Mouse (Mus musculus): Measurements from ENCODE around the gene Slc44a3. TPM values are rescaled to one million over a fixed set of nuclear protein-coding genes. Genes with fewer than 3 reads are reported as not detected.

The Slc44a3 gene
- polyA plus RNA-seq, 1 experiment = 0.52 TPM

DNA sequence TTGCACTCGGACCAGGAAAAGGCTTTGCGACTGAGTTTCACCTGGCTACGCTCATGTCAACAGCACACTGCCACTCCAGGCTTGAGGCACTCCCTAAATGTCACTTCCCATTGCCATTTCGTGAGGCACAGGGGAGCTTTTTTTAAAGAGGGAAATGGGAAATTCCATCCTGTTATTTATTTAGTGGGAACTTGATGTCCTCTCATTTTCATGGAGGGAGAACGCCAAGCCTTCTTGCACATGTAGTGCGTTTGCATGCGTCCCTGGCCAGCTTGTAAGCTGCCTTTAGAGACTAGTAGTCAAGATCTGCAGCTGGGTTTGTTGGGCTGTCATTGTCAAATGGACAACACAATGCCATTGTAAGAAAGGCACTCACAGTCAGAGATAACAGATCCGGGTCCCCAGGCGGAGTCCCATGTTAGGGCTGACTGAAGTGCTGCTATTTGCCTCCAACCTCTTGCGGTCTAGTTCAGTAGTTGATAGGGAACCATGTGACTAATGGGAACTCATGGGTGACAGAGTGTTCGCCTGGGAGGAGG, 92.5 kb downstream of the Slc44a3 start:
- no peaks in the 10 kb centered on the region for H3K4me1 ChIP-seq (ENCODE audit: control insufficient read depth, insufficient read depth, low read length)
- WGBS = 83% methylated on average over 11 of the region's 11 CpGs
- no peak overlapping the region for H3K27ac ChIP-seq (ENCODE audit: insufficient read depth, low read length)

DNA sequence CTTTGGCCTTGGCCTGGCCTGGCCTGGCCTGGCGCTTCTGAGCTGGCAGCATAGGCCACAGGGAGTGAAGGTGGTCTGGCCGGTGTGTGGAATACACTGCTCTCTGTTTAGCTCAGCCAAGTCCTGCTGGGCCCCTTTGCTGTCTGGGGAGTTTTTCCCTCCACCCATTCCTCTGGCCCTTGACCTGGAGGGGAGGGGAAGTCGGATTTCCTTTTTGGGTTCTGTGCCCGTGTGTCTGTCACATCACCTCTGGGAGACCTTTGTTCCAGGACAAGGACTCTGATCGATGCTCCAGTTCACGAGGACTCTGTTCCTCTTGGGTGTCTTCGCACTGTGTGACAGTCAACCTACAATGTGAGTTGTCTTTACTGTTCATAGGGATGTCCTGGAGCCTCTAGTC, 94.2 kb downstream of the Slc44a3 start:
- 40% methylated on average over 7 of the region's 7 CpGs for WGBS
- no peak for DNase-seq

More for the DNA sequence above, 92.5 kb downstream of the Slc44a3 start:
- no peak for DNase-seq
- Histone ChIP-seq H3K4me3 (replicated peaks; ENCODE audit: insufficient read depth, low read depth, low read length) (no peak overlapping the region), H3K27me3 (ENCODE audit: control insufficient read depth, insufficient read depth, low read length) (no peaks in the 10 kb centered on the region)
- TF ChIP-seq CTCF (IDR thresholded peaks at IDR 0.05; ENCODE audit: borderline replicate concordance, insufficient read depth, low read depth, low read length) = no peak
- no peak for TF ChIP-seq POLR2A (IDR thresholded peaks at IDR 0.05; ENCODE audit: borderline replicate concordance, insufficient read depth, low read length)

DNA sequence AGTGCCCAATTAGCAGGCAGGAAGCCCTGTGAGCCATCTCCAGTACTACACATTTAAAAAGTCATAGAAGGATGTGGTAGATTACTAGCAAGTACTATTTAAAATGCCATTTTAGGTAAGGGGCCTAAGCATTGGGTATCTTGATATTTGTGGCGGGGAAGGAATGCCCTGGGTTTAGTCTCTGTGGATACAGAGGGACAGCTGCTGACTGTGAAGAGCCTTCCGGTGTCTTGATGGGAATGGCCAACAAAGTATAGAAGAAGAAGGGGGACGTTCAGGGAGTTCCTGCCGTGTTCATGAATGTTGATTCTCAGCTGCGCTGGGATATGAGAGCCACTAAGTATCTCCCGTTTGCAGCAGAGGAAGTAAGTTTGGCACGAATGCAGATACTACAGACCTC, 95.1 kb downstream of the Slc44a3 start:
- no peaks in the 10 kb centered on the region for H3K4me1 ChIP-seq (ENCODE audit: control insufficient read depth, insufficient read depth, low read length)
- no peak overlapping the region for H3K4me3 ChIP-seq (replicated peaks; ENCODE audit: insufficient read depth, low read depth, low read length)
- no peaks in the 10 kb centered on the region for H3K27me3 ChIP-seq (ENCODE audit: control insufficient read depth, insufficient read depth, low read length)
- 72% methylated on average over 7 of the region's 7 CpGs for WGBS
- H3K27ac ChIP-seq (ENCODE audit: insufficient read depth, low read length) = no peak overlapping the region
- no peak for DNase-seq
- TF ChIP-seq CTCF (IDR thresholded peaks at IDR 0.05; ENCODE audit: borderline replicate concordance, insufficient read depth, low read depth, low read length) (no peak), POLR2A (IDR thresholded peaks at IDR 0.05; ENCODE audit: borderline replicate concordance, insufficient read depth, low read length) (no peak)

More for the DNA sequence above, 94.2 kb downstream of the Slc44a3 start:
- Histone ChIP-seq H3K27me3 (ENCODE audit: control insufficient read depth, insufficient read depth, low read length) (no peaks in the 10 kb centered on the region), H3K4me1 (ENCODE audit: control insufficient read depth, insufficient read depth, low read length) (no peaks in the 10 kb centered on the region), H3K27ac (ENCODE audit: insufficient read depth, low read length) (no peak overlapping the region), H3K4me3 (replicated peaks; ENCODE audit: insufficient read depth, low read depth, low read length) (no peak overlapping the region)
- TF ChIP-seq CTCF (IDR thresholded peaks at IDR 0.05; ENCODE audit: borderline replicate concordance, insufficient read depth, low read depth, low read length) (no peak), POLR2A (IDR thresholded peaks at IDR 0.05; ENCODE audit: borderline replicate concordance, insufficient read depth, low read length) (no peak)

DNA sequence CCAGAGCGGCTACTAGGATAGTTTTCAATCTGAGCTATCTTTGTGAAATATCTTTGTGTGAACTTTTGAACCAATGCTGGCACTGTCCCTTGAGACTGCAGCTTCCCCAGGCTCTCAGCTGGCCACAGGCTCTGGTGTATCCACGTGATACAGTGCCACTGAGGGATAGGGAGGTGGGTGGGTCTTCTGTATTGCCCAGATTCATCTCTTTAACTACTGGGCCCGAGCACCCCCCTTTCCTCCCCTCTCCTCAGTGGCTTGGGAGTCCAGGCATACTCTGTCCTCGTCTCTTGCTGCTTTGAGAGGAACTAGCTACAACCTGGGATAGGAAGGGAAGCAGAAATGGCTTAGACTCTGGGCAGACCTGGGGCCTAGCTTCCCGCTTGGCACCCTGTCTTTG, 96.9 kb downstream of the Slc44a3 start:
- no peak for DNase-seq
- no peak overlapping the region for H3K27ac ChIP-seq (ENCODE audit: insufficient read depth, low read length)

DNA sequence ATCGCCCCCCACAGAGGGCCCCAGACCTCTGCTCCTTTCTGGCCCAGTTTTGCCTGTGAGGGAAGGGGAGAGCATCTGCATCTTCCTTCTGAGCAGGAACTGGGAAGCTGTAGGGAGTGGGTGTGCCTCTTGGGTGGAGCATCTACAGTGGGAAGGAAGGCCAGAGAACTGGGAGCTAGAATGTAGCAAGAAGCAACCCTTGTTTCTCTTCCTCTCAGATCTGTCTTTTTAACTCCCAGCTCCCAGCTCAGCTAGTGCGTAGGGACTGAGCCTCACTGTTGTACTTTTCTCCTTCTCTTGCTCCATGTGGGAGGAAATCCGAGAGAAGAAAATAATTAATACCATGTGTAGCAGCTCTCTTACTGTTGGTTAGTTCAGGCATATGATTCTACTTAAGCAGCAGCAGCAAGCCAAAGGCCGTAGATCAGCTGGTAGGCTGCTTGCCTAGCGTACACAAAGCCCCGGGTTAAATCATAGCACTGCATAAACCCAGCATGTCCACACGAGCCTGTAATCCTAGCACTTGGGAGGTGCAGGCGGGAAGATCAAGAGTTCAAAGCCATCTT, 98.2 kb downstream of the Slc44a3 start:
- Histone ChIP-seq H3K27ac (ENCODE audit: insufficient read depth, low read length) (no peak overlapping the region), H3K27me3 (ENCODE audit: control insufficient read depth, insufficient read depth, low read length) (no peaks in the 10 kb centered on the region), H3K4me1 (ENCODE audit: control insufficient read depth, insufficient read depth, low read length) (no peaks in the 10 kb centered on the region), H3K4me3 (replicated peaks; ENCODE audit: insufficient read depth, low read depth, low read length) (no peak overlapping the region)
- WGBS = 56% methylated on average over 8 of the region's 8 CpGs
- DNase-seq = no peak
- no peak for TF ChIP-seq POLR2A (IDR thresholded peaks at IDR 0.05; ENCODE audit: borderline replicate concordance, insufficient read depth, low read length)
- no peak for TF ChIP-seq CTCF (IDR thresholded peaks at IDR 0.05; ENCODE audit: borderline replicate concordance, insufficient read depth, low read depth, low read length)

More for the DNA sequence above, 96.9 kb downstream of the Slc44a3 start:
- TF ChIP-seq POLR2A (IDR thresholded peaks at IDR 0.05; ENCODE audit: borderline replicate concordance, insufficient read depth, low read length) = no peak
- TF ChIP-seq CTCF (IDR thresholded peaks at IDR 0.05; ENCODE audit: borderline replicate concordance, insufficient read depth, low read depth, low read length) = no peak
- WGBS = 67% methylated on average over 5 of the region's 5 CpGs
- Histone ChIP-seq H3K4me1 (ENCODE audit: control insufficient read depth, insufficient read depth, low read length) (no peaks in the 10 kb centered on the region), H3K4me3 (replicated peaks; ENCODE audit: insufficient read depth, low read depth, low read length) (no peak overlapping the region), H3K27me3 (ENCODE audit: control insufficient read depth, insufficient read depth, low read length) (no peaks in the 10 kb centered on the region)

DNA sequence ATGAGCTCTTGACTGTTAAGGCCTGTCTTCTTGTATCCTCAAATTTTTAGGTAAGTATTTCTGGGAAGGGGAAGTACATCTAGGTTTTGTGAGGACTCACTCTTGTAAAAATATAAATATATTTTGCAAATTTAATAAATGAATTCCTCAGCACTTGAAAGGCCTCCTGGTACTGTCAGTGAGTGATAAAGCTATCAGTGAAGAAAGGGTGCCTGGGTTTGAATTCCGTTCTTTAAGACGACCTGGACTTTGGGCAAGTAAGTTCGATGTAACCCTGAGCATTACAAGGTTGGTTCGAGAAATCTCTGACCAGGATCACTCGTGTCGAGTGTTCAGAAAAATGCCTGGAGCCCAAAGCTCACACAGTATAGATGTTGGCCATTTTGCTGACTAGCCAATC, 98.8 kb downstream of the Slc44a3 start:
- WGBS = 87% methylated on average over 6 of the region's 6 CpGs
- Histone ChIP-seq H3K4me3 (replicated peaks; ENCODE audit: insufficient read depth, low read depth, low read length) (no peak overlapping the region), H3K27ac (ENCODE audit: insufficient read depth, low read length) (no peak overlapping the region), H3K4me1 (ENCODE audit: control insufficient read depth, insufficient read depth, low read length) (no peaks in the 10 kb centered on the region), H3K27me3 (ENCODE audit: control insufficient read depth, insufficient read depth, low read length) (no peaks in the 10 kb centered on the region)
- TF ChIP-seq POLR2A (IDR thresholded peaks at IDR 0.05; ENCODE audit: borderline replicate concordance, insufficient read depth, low read length) = no peak
- no peak for TF ChIP-seq CTCF (IDR thresholded peaks at IDR 0.05; ENCODE audit: borderline replicate concordance, insufficient read depth, low read depth, low read length)
- DNase-seq = no peak

DNA sequence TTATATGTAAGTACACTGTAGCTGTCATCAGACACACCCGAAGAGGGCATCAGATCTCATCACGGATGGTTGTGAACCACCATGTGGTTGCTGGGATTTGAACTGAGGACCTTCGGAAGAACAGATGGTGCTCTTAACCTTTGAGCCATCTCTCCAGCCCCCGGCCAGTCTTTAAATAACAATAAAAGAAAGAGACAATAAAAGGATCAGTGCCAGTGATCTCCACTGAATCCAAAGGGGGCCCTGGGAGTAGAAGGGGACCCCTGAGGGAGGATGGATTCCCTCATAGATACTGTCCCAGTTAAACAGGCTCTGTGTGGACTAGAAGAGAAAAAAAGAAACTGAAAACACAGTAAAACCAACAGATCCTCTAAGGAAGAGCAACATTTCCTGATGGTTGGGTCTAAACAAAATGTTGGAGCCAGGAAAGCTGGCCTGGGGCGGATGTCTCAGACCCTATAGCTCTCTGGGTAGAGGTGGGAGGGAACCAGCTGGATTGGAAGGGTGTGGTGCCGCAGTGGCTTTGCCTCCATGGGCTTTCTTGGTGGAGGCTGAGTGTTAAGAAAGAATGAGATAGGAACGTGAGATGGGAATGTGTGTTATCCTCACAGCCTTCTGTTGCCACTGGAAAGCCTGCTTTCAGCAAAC, 101.8 kb downstream of the Slc44a3 start:
- no peaks in the 10 kb centered on the region for H3K27me3 ChIP-seq (ENCODE audit: control insufficient read depth, insufficient read depth, low read length)
- H3K4me3 ChIP-seq (replicated peaks; ENCODE audit: insufficient read depth, low read depth, low read length) = no peak overlapping the region
- no peak overlapping the region for H3K27ac ChIP-seq (ENCODE audit: insufficient read depth, low read length)
- TF ChIP-seq POLR2A (IDR thresholded peaks at IDR 0.05; ENCODE audit: borderline replicate concordance, insufficient read depth, low read length) = no peak
- no peak for TF ChIP-seq CTCF (IDR thresholded peaks at IDR 0.05; ENCODE audit: borderline replicate concordance, insufficient read depth, low read depth, low read length)
- 53% methylated on average over 7 of the region's 7 CpGs for WGBS
- no peak for DNase-seq
- no peaks in the 10 kb centered on the region for H3K4me1 ChIP-seq (ENCODE audit: control insufficient read depth, insufficient read depth, low read length)

DNA sequence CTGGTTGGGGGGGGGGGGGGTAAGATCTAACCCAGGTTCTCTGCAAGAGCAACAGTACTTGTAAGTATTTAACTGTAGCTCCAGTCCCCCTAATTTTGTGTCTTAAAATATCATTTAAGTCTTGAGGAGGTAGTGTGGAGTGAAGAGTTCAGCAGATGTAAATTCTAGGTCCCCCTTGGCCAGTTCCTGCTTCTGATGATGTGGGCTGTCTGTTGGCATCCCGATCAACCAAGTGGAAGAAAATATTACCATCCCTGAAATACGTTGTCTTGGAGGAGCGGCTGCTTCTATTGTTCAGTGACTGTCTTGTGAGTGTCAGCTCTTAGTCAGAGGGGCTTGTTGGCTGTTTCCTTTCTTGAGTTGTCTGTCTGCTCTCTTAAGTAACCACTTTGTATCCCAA, 102.7 kb downstream of the Slc44a3 start:
- DNase-seq = no peak
- Histone ChIP-seq H3K27ac (ENCODE audit: insufficient read depth, low read length) (no peak overlapping the region), H3K4me1 (ENCODE audit: control insufficient read depth, insufficient read depth, low read length) (no peaks in the 10 kb centered on the region), H3K27me3 (ENCODE audit: control insufficient read depth, insufficient read depth, low read length) (no peaks in the 10 kb centered on the region), H3K4me3 (replicated peaks; ENCODE audit: insufficient read depth, low read depth, low read length) (no peak overlapping the region)
- TF ChIP-seq POLR2A (IDR thresholded peaks at IDR 0.05; ENCODE audit: borderline replicate concordance, insufficient read depth, low read length) (no peak), CTCF (IDR thresholded peaks at IDR 0.05; ENCODE audit: borderline replicate concordance, insufficient read depth, low read depth, low read length) (no peak)
- 43% methylated on average over 3 of the region's 3 CpGs for WGBS
